Mouse (Mus musculus) liver, adult 2 months (tissue): ENCODE data around the gene Tgfbr1.

Source experiments
- CTCF ChIP-seq: fragments of 200-500 bp; IDR thresholded peaks from 2 replicates; pipeline ENCODE4 v1.5.1; 2011; ENCODE audit warnings: low read depth, low read length, control low read depth
- POLR2A ChIP-seq: fragments of 200-500 bp; IDR thresholded peaks from 2 replicates; pipeline ENCODE4 v1.6.1; 2011; ENCODE audit warnings: low read length, control low read depth; ENCODE audit not compliant: insufficient read depth; ENCODE audit errors: extremely low read depth

GRCm38 (mm10) chr4:47440951-47441350 is 87.9 kb downstream of the Tgfbr1 start:
- TF ChIP-seq CTCF (no peak), POLR2A (no peak)
